Mouse (Mus musculus) forebrain, embryonic 10.5 days (tissue): ENCODE measurements at regions not wholly inside any gene's neighbourhood (a gene's known extent, or its start where the extent isn't known, plus 50 kb on each side); places are given as distances from the start of the nearest gene placed in this dataset.

Experiments
- DNase-seq: peaks from one replicate; pipeline ENCODE4 v3.0.0-alpha.2; 2017; ENCODE audit warnings: low spot score; ENCODE audit errors: extremely low spot score
- H3K27ac ChIP-seq: fragments of 300-500 bp; sonication (generic); 2 replicates; pipeline ENCODE4 v1.5.1; 2016; ENCODE audit warnings: mild to moderate bottlenecking
- H3K27me3 ChIP-seq: fragments of 300-500 bp; sonication (generic); 2 replicates; pipeline ENCODE4 v1.6.1; 2016; ENCODE audit warnings: mild to moderate bottlenecking; ENCODE audit not compliant: poor library complexity, severe bottlenecking
- H3K36me3 ChIP-seq: fragments of 300-500 bp; sonication (generic); replicated peaks from 2 replicates; pipeline ENCODE4 v1.6.1; 2016; ENCODE audit warnings: mild to moderate bottlenecking, moderate library complexity
- H3K4me1 ChIP-seq: fragments of 300-500 bp; sonication (generic); 2 replicates; pipeline ENCODE4 v1.6.1; 2016
- H3K4me3 ChIP-seq: fragments of 300-500 bp; sonication (generic); 2 replicates; pipeline ENCODE4 v1.5.1; 2016; ENCODE audit warnings: mild to moderate bottlenecking, moderate library complexity
- H3K9me3 ChIP-seq: fragments of 300-500 bp; sonication (generic); 2 replicates; pipeline ENCODE4 v1.6.1; 2016; ENCODE audit warnings: mild to moderate bottlenecking, moderate library complexity
- WGBS: fragments of 180-500 bp; shearing (Covaris S2); methylation state at CpG from one replicate; pipeline ENCODE4 v1.1.7; 2016; 5-methylcytosine and 5-hydroxymethylcytosine counted together

GRCm38 (mm10) chr7:34545906-34546305 is 110.6 kb downstream of the Kctd15 start:
- no peak overlapping the region for H3K27ac ChIP-seq
- no peak overlapping the region for H3K4me3 ChIP-seq
- 92% methylated on average over 11 of the region's 11 CpGs for WGBS
- H3K36me3 ChIP-seq = no peaks in the 10 kb centered on the region
- no peaks in the 10 kb centered on the region for H3K27me3 ChIP-seq
- no peak for DNase-seq
- H3K9me3 ChIP-seq = peaks cover 7% of the 10 kb centered on the region; the same call in 1 of the 2 replicates
- H3K4me1 ChIP-seq = peaks cover 6% of the 10 kb centered on the region; the same call in 1 of the 2 replicates

GRCm38 (mm10) chr7:34541906-34542305 is 114.6 kb downstream of the Kctd15 start:
- 83% methylated on average over 4 of the region's 4 CpGs for WGBS
- no peak overlapping the region for H3K4me3 ChIP-seq
- no peak overlapping the region for H3K27ac ChIP-seq
- peaks cover 16% of the 10 kb centered on the region; the same call in 1 of the 2 replicates for H3K9me3 ChIP-seq
- H3K4me1 ChIP-seq = peaks cover 19% of the 10 kb centered on the region; the same call in 1 of the 2 replicates
- no peaks in the 10 kb centered on the region for H3K36me3 ChIP-seq
- DNase-seq = no peak
- no peaks in the 10 kb centered on the region for H3K27me3 ChIP-seq

- Histone ChIP-seq H3K4me1 (peaks cover 13% of the 10 kb centered on the region; the same call in 1 of the 2 replicates), H3K27me3 (no peaks in the 10 kb centered on the region), H3K4me3 (no peak overlapping the region), H3K27ac (no peak overlapping the region), H3K9me3 (peaks cover 16% of the 10 kb centered on the region; the same call in 1 of the 2 replicates), H3K36me3 (no peaks in the 10 kb centered on the region)
- DNase-seq = no peak
- 81% methylated on average over 4 of the region's 4 CpGs for WGBS
These were observed 115.5 kb downstream of the Kctd15 start for GRCm38 (mm10) chr7:34541000-34541399.

- no peak for DNase-seq
- Histone ChIP-seq H3K27ac (no peak overlapping the region), H3K9me3 (peaks cover 16% of the 10 kb centered on the region; the same call in 1 of the 2 replicates), H3K4me1 (peaks cover 13% of the 10 kb centered on the region; the same call in 1 of the 2 replicates), H3K4me3 (no peak overlapping the region), H3K27me3 (no peaks in the 10 kb centered on the region), H3K36me3 (no peaks in the 10 kb centered on the region)
- WGBS = 94% methylated on average over 2 of the region's 2 CpGs
These were observed 116.7 kb downstream of the Kctd15 start for GRCm38 (mm10) chr7:34539856-34540255.

GRCm38 (mm10) chr7:34538310-34539055 is 118.0 kb downstream of the Kctd15 start:
- DNase-seq = peak; percentile 25
- peak overlapping the region; percentile 77 for H3K27ac ChIP-seq

GRCm38 (mm10) chr7:34537122-34537521 is 119.4 kb downstream of the Kctd15 start:
- H3K4me3 ChIP-seq = no peak overlapping the region
- H3K4me1 ChIP-seq = peaks cover 13% of the 10 kb centered on the region; the same call in 1 of the 2 replicates
- WGBS = 86% methylated on average over 9 of the region's 9 CpGs
- no peaks in the 10 kb centered on the region for H3K27me3 ChIP-seq
- DNase-seq = no peak
- no peaks in the 10 kb centered on the region for H3K36me3 ChIP-seq
- H3K9me3 ChIP-seq = peaks cover 16% of the 10 kb centered on the region; the same call in 1 of the 2 replicates
- H3K27ac ChIP-seq = peak overlapping the region; percentile 77

More at GRCm38 (mm10) chr7:34538310-34539055, 118.0 kb downstream of the Kctd15 start:
- Histone ChIP-seq H3K9me3 (peaks cover 16% of the 10 kb centered on the region; the same call in 1 of the 2 replicates), H3K4me1 (peaks cover 13% of the 10 kb centered on the region; the same call in 1 of the 2 replicates), H3K36me3 (no peaks in the 10 kb centered on the region), H3K27me3 (no peaks in the 10 kb centered on the region), H3K4me3 (no peak overlapping the region)
- 79% methylated on average over 20 of the region's 20 CpGs for WGBS

- DNase-seq = no peak
- Histone ChIP-seq H3K27me3 (no peaks in the 10 kb centered on the region), H3K27ac (no peak overlapping the region), H3K36me3 (no peaks in the 10 kb centered on the region), H3K4me1 (peaks cover 13% of the 10 kb centered on the region; the same call in 1 of the 2 replicates), H3K4me3 (no peak overlapping the region), H3K9me3 (no peaks in the 10 kb centered on the region)
- 76% methylated on average over 5 of the region's 5 CpGs for WGBS
These were observed 122.3 kb downstream of the Kctd15 start for GRCm38 (mm10) chr7:34534241-34534640.

GRCm38 (mm10) chr7:34531639-34532038 is 124.9 kb downstream of the Kctd15 start:
- Histone ChIP-seq H3K36me3 (no peaks in the 10 kb centered on the region), H3K4me3 (no peak overlapping the region), H3K9me3 (no peaks in the 10 kb centered on the region), H3K27me3 (no peaks in the 10 kb centered on the region), H3K4me1 (no peaks in the 10 kb centered on the region; the same call in 1 of the 2 replicates), H3K27ac (no peak overlapping the region)
- DNase-seq = no peak
- 92% methylated on average over 3 of the region's 3 CpGs for WGBS

- DNase-seq = no peak
- Histone ChIP-seq H3K27me3 (no peaks in the 10 kb centered on the region), H3K4me3 (no peak overlapping the region), H3K27ac (no peak overlapping the region), H3K9me3 (no peaks in the 10 kb centered on the region), H3K36me3 (no peaks in the 10 kb centered on the region), H3K4me1 (no peaks in the 10 kb centered on the region)
- WGBS = 82% methylated on average over 2 of the region's 2 CpGs
These were observed 114.7 kb upstream of the Lsm14a start for GRCm38 (mm10) chr7:34507858-34508257.

- Histone ChIP-seq H3K27ac (no peak overlapping the region), H3K9me3 (no peaks in the 10 kb centered on the region), H3K4me3 (no peak overlapping the region), H3K36me3 (no peaks in the 10 kb centered on the region), H3K4me1 (no peaks in the 10 kb centered on the region), H3K27me3 (no peaks in the 10 kb centered on the region)
- WGBS = 66% methylated on average over 4 of the region's 4 CpGs
- no peak for DNase-seq
These were observed 113.7 kb upstream of the Lsm14a start for GRCm38 (mm10) chr7:34506816-34507215.

GRCm38 (mm10) chr7:34493892-34494291 is 100.8 kb upstream of the Lsm14a start:
- DNase-seq = no peak
- 74% methylated on average over 10 of the region's 10 CpGs for WGBS
- Histone ChIP-seq H3K27me3 (no peaks in the 10 kb centered on the region), H3K4me3 (no peak overlapping the region), H3K9me3 (peaks cover 11% of the 10 kb centered on the region), H3K27ac (no peak overlapping the region), H3K4me1 (no peaks in the 10 kb centered on the region), H3K36me3 (no peaks in the 10 kb centered on the region)

GRCm38 (mm10) chr7:34484908-34485598 is 91.9 kb upstream of the Lsm14a start:
- Histone ChIP-seq H3K4me3 (no peak overlapping the region), H3K27me3 (no peaks in the 10 kb centered on the region), H3K9me3 (peaks cover 9% of the 10 kb centered on the region; the same call in 1 of the 2 replicates), H3K4me1 (no peaks in the 10 kb centered on the region), H3K27ac (no peak overlapping the region), H3K36me3 (no peaks in the 10 kb centered on the region)
- no peak for DNase-seq
- 74% methylated on average over 18 of the region's 18 CpGs for WGBS

- no peaks in the 10 kb centered on the region for H3K36me3 ChIP-seq
- no peak overlapping the region for H3K27ac ChIP-seq
- no peak for DNase-seq
- H3K4me3 ChIP-seq = no peak overlapping the region
- no peaks in the 10 kb centered on the region for H3K4me1 ChIP-seq
- 91% methylated on average over 7 of the region's 9 CpGs for WGBS
- peaks cover 9% of the 10 kb centered on the region; the same call in 1 of the 2 replicates for H3K9me3 ChIP-seq
- H3K27me3 ChIP-seq = no peaks in the 10 kb centered on the region
These were observed 90.3 kb upstream of the Lsm14a start for GRCm38 (mm10) chr7:34483368-34483767.
